Mouse (Mus musculus) hindbrain, embryonic 14.5 days (tissue): ENCODE measurements at regions not wholly inside any gene's neighbourhood (a gene's known extent, or its start where the extent isn't known, plus 50 kb on each side); places are given as distances from the start of the nearest gene placed in this dataset.
A peak's percentile ranks its signal among the peaks of the same experiment; 100 is the strongest.

Source experiments
- ATAC-seq: fragments of 200-750 bp; cut with Nextera tagmentation; 2 replicates; pipeline ENCODE4 v1.8.0; 2017; ENCODE audit warnings: moderate number of reproducible peaks, mild to moderate bottlenecking, moderate TSS enrichment, moderate library complexity; ENCODE audit not compliant: low FRiP score
- DNase-seq: peaks from one replicate; pipeline ENCODE4 v3.0.0-alpha.2; 2015; ENCODE audit warnings: low spot score
- H3K27ac ChIP-seq: fragments of 300-500 bp; sonication (generic); 2 replicates; pipeline ENCODE4 v1.5.1; 2014; ENCODE audit warnings: mild to moderate bottlenecking, moderate library complexity
- H3K27me3 ChIP-seq: fragments of 300-500 bp; sonication (generic); 2 replicates; pipeline ENCODE4 v1.6.1; 2014; ENCODE audit warnings: mild to moderate bottlenecking, low read length, mixed read lengths; ENCODE audit not compliant: control insufficient read depth, insufficient read depth
- H3K36me3 ChIP-seq: fragments of 300-500 bp; sonication (generic); replicated peaks from 2 replicates; pipeline ENCODE4 v1.6.1; 2014; ENCODE audit not compliant: control insufficient read depth, insufficient read depth
- H3K4me1 ChIP-seq: fragments of 300-500 bp; sonication (generic); replicated peaks from 2 replicates; pipeline ENCODE4 v1.6.1; 2014; ENCODE audit warnings: antibody characterized with exemption, low read length, mixed read lengths; ENCODE audit not compliant: control insufficient read depth, insufficient read depth
- H3K4me2 ChIP-seq: fragments of 300-500 bp; sonication (generic); replicated peaks from 2 replicates; pipeline ENCODE4 v1.6.1; 2014; ENCODE audit warnings: mild to moderate bottlenecking, moderate library complexity
- H3K4me3 ChIP-seq: fragments of 300-500 bp; sonication (generic); replicated peaks from 2 replicates; pipeline ENCODE4 v1.5.1; 2014; ENCODE audit warnings: mild to moderate bottlenecking, low read length
- H3K9ac ChIP-seq: fragments of 300-500 bp; sonication (generic); 2 replicates; pipeline ENCODE4 v1.6.1; 2014
- H3K9me3 ChIP-seq: fragments of 300-500 bp; sonication (generic); 2 replicates; pipeline ENCODE4 v1.6.1; 2016; ENCODE audit warnings: low read length; ENCODE audit not compliant: control insufficient read depth
- WGBS: fragments of 180-500 bp; shearing (Covaris S2); extraction: QIAGEN DNeasy Blood & Tissue Kit; methylation state at CpG from one replicate; pipeline ENCODE4 v1.1.7; 2014; 5-methylcytosine and 5-hydroxymethylcytosine counted together

DNA sequence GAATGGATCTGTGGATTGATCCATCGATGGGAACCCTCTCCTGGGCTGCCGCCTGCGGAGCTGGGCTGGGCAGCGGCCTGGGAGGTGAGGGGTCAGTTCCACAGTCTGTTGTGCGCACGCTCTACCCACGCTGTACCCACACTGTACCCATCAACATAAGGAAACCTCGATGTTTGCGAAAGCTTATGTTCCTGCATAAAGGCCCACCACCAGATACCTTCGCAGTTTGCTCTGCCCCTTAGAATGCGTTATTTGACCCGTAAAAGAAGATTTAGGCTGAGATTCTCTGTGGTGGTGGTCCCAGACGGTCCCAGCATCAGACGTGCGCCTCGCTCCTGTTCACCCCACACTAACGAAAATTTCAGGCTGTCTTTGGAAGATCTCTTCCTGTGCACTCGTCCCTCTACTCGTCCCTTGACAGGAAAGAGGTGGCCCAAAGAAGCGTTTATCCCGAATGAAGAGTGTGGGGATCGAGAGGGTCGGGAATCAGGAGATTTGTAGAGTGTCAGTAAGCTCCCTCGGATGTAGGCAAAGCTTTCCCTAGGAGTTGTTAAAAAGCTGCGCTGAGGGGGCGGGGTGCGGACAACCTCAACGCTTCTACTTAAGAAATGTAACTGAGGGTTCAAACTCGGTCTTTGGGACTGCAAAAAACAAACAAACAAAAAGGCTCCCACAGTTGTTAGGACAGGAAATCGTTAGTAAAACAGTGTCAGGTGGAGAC, 123.9 kb downstream of the Tmem161b start:
- Histone ChIP-seq H3K4me1 (peaks cover 49% of the 10 kb centered on the region), H3K36me3 (no peaks in the 10 kb centered on the region), H3K27ac (peak overlapping the region; percentile 99), H3K9me3 (no peaks in the 10 kb centered on the region), H3K27me3 (no peaks in the 10 kb centered on the region), H3K4me2 (peak overlapping the region; percentile 94), H3K9ac (peak overlapping the region; percentile 80), H3K4me3 (peak overlapping the region; percentile 16)
- 2% methylated on average over 30 of the region's 30 CpGs for WGBS
- DNase-seq (peak; percentile 64), ATAC-seq (no peak)

DNA sequence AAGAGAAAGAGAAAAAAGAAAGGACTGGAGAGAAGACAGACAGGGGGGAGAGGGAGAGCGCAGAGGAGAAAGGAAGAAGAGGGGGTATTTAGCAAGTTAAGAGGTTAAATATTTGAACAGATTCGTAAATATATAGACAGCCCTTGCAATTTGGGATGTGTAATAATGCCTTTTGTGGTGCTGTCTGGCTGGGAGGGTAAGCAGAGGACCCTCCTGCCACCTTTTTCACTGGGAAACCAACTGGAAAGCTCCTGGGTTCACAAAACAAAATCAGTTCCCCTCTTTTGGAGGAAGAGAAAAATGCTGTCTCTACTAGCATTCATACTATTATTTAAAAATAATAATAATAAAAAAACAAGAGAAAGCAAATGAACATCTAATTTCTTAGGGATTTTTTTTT, 124.5 kb downstream of the Tmem161b start:
- H3K9me3 ChIP-seq, result no peaks in the 10 kb centered on the region
- ATAC-seq, result no peak
- no peaks in the 10 kb centered on the region for H3K27me3 ChIP-seq
- peak; percentile 40 for DNase-seq
- WGBS, result 6% methylated on average over 2 of the region's 2 CpGs
- H3K4me2 ChIP-seq, result peak overlapping the region; percentile 94
- no peaks in the 10 kb centered on the region for H3K36me3 ChIP-seq
- H3K9ac ChIP-seq, result peak overlapping the region; percentile 80
- H3K4me1 ChIP-seq, result peaks cover 51% of the 10 kb centered on the region
- peak overlapping the region; percentile 99 for H3K27ac ChIP-seq
- peak overlapping the region; percentile 45 for H3K4me3 ChIP-seq

DNA sequence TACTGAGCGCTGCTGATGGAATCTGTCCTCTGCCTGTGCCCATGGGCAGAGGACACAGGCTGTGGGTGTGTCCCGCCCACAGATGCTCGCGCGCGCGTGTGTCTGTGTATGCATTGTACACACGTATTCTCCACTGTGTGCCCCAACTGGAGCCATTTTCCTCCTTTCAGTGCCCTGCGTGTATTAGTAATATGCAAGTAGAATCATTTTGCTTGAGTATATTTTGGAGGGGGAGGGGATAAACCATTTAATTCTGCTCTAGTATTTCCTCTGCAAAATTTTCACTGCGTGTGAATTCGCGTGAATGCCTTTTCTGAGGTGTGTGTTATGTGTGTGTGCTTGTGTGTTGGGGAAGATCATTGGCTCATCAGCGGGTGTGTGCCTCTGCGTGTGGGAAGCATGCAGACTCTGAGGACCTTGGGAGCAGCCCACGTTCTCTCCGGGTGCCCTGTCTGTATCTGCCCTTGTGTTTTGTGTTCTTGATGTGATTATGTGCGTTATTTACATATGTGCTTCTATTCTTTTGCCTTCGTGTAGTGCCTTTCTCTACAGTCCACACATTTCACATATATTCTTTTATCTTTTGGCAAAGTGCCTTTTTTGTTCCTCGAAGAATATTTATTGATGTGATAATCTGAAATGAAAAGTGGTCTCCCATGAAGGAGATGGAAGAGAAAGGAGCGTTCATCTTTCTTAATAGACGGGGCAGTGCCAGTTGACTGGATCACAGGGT, 125.3 kb downstream of the Tmem161b start:
- H3K4me2 ChIP-seq, result peak overlapping the region; percentile 94
- H3K27ac ChIP-seq, result peak overlapping the region; percentile 99
- H3K4me1 ChIP-seq, result peaks cover 51% of the 10 kb centered on the region
- H3K9me3 ChIP-seq, result no peaks in the 10 kb centered on the region
- peak overlapping the region; percentile 80 for H3K9ac ChIP-seq
- WGBS, result under 1% methylated on average over 21 of the region's 21 CpGs
- ATAC-seq, result peak; percentile 39
- H3K27me3 ChIP-seq, result no peaks in the 10 kb centered on the region
- peak; percentile 72 for DNase-seq
- H3K4me3 ChIP-seq, result peak overlapping the region; percentile 45
- no peaks in the 10 kb centered on the region for H3K36me3 ChIP-seq

DNA sequence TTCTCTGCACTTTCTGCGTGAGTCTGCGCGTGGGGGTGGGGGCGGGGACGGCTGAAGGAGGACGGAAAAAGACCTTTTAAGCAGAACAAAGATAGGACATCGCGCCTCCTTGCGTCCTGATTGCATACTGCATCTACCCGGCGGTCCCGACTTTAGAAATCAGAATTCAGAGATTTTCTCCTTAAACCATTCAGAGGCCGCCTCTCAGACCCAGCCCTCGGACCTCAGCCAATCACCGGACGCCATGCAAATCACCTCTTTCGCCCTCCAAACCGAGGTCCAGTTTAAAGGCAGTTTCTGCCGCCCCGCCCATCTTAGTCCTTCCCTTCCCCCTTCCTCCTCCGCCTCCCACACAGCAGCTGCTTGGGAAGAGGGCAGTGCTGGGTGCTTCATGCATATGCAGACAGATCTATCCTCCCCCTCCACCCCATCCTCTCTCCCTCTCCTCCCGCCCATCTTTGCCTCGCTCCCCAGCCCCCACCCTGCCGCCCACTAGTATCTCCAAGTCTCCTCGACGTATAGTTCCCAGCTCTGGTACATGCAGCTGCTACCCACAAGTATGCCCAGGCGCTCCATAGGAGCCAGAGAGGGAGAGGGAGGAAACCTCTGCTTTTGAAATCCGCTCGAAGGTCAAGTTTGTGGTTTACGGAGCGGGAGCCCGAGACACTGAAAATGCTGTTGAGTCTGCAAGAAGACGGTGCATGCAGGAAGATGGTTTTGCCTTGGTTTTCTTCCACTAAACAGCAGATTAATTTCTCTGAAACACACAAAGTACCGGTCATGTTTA, 126.0 kb downstream of the Tmem161b start:
- Histone ChIP-seq H3K36me3 (no peaks in the 10 kb centered on the region), H3K4me1 (peaks cover 51% of the 10 kb centered on the region)
- under 1% methylated on average over 33 of the region's 34 CpGs for WGBS

DNA sequence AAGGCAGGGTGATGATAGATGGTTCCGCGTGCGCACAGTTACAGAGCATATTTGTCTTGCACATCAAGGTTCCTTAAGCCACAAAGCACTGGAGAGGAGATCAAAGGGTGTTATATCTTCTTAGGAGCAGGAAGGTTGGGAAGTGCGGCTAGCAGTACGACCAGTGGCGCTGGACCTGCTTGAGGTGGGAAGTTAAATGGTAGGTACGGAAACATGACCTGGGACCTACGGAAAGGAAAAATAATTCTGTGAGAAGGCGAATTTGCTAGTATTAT, 126.5 kb downstream of the Tmem161b start:
- Histone ChIP-seq H3K4me2 (peak overlapping the region; percentile 94), H3K4me3 (peak overlapping the region; percentile 45), H3K27ac (peak overlapping the region; percentile 99), H3K9ac (peak overlapping the region; percentile 90), H3K9me3 (no peaks in the 10 kb centered on the region), H3K27me3 (no peaks in the 10 kb centered on the region), H3K4me1 (peaks cover 47% of the 10 kb centered on the region), H3K36me3 (no peaks in the 10 kb centered on the region)
- DNase-seq, result no peak
- ATAC-seq, result no peak
- WGBS, result 0% methylated on average over 9 of the region's 9 CpGs

More for the DNA sequence above, 126.0 kb downstream of the Tmem161b start:
- Histone ChIP-seq H3K27ac (peak overlapping the region; percentile 99), H3K9ac (peak overlapping the region; percentile 90), H3K9me3 (no peaks in the 10 kb centered on the region), H3K4me2 (peak overlapping the region; percentile 94), H3K4me3 (peak overlapping the region; percentile 45), H3K27me3 (no peaks in the 10 kb centered on the region)
- ATAC-seq, result peak; percentile 97
- peak; percentile 99 for DNase-seq

DNA sequence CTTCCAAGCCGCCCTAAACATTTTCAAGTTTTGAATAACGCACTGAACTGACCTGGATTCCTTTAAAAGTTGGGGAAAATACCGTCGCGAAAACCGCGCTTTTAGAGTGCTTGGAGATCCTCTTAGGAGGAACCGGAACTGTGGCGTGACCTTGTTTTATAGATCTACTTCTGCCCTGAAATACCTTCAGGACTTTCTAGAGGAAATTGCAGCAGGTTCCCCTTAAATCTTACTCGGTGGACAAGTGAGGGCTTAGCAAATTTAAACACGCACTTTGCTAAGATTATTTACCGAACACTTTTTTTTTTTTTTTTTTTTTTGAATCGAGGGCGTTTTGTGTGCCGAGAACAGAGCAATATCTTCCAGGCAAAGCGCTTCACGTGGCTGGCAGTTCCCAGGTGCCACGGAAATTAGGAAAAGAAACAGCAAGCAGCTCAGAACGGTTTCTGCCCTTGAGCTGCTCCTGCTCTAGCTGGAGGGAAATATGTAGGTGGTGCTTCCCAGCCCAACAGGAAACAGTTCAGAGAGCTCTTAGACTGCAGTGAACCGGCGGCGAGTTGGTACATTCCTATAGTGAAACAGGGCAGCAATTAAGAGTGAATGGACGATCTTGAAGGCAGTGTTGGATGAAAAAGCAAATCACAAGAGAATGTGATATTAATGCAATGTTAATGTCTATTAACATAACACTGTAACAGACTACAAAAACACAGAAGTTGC, 127.1 kb downstream of the Tmem161b start:
- H3K27ac ChIP-seq, result peak overlapping the region; percentile 99
- no peaks in the 10 kb centered on the region for H3K9me3 ChIP-seq
- ATAC-seq (no peak), DNase-seq (peak; percentile 71)
- H3K4me3 ChIP-seq, result peak overlapping the region; percentile 45
- H3K9ac ChIP-seq, result peak overlapping the region; percentile 90
- no peaks in the 10 kb centered on the region for H3K36me3 ChIP-seq
- WGBS, result 1% methylated on average over 23 of the region's 23 CpGs
- H3K27me3 ChIP-seq, result no peaks in the 10 kb centered on the region
- peaks cover 41% of the 10 kb centered on the region for H3K4me1 ChIP-seq
- peak overlapping the region; percentile 94 for H3K4me2 ChIP-seq

DNA sequence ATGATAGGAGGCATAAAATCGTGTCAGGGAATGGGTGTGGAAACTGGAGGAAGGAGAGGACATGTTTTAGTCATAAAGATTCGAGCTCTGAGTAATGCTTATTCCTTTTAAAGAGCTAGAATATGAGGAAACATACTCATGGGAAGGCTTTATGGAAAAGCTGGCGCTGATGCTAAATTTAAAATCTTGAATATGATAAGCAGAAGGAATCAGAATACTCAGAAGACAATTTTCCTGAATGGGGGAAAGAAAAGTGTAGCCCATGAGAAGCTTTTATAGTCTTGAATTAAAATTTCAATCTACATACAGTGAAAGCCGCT, 127.6 kb downstream of the Tmem161b start:
- ATAC-seq, result no peak
- no peak for DNase-seq
- Histone ChIP-seq H3K4me1 (peaks cover 38% of the 10 kb centered on the region), H3K9ac (peak overlapping the region; percentile 90), H3K4me3 (peak overlapping the region; percentile 45), H3K27me3 (no peaks in the 10 kb centered on the region), H3K27ac (peak overlapping the region; percentile 99), H3K9me3 (no peaks in the 10 kb centered on the region), H3K4me2 (peak overlapping the region; percentile 94), H3K36me3 (no peaks in the 10 kb centered on the region)
- WGBS, result 23% methylated on average over 4 of the region's 4 CpGs

DNA sequence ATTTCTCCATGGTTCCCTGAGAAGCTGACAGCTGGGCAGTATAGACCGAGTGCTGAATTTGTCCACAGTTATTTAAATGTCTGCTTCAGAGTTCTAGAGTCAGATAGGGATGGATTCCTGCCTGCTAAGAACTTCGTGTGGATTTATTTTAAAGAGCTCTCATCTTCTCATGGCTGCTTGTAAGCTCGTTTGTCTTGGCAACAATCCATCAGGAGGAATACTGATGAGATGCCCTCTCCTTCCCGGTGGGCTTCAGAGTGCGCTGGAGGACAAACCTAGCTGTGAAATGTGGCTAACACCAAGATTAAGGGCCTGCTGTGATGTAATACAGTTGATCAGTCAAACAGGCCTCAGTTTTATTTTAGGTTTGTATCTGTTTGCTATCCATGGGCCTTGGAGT, 128.7 kb downstream of the Tmem161b start:
- DNase-seq (no peak), ATAC-seq (no peak)
- WGBS, result 35% methylated on average over 5 of the region's 5 CpGs
- Histone ChIP-seq H3K9ac (no peak overlapping the region), H3K4me3 (no peak overlapping the region), H3K4me2 (peak overlapping the region; percentile 94; the same call in 1 of the 2 replicates), H3K27ac (peak overlapping the region; percentile 99), H3K36me3 (no peaks in the 10 kb centered on the region), H3K4me1 (peaks cover 28% of the 10 kb centered on the region), H3K9me3 (no peaks in the 10 kb centered on the region), H3K27me3 (no peaks in the 10 kb centered on the region)

DNA sequence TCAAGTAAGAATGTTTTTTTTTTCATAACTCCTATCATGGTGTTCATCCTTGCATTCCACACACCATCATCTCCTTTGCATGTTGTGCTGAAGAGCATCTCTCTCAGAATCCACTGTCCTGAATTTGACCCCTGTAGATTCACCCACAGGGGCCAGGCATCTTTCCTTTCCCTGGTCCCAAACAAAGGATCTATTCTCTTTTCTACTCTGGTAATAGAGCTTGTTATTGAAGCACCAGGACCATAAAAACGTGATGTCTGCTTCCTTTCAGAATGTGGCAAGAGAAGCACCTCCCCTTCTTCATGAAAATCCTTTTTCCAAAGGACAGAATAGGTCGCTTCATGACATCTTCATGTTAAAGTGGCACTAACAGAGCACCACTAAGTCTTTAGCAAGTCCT, 134.4 kb downstream of the Tmem161b start:
- Histone ChIP-seq H3K4me1 (no peaks in the 10 kb centered on the region), H3K9me3 (no peaks in the 10 kb centered on the region), H3K9ac (no peak overlapping the region), H3K27ac (no peak overlapping the region), H3K36me3 (no peaks in the 10 kb centered on the region), H3K4me2 (no peak overlapping the region), H3K27me3 (no peaks in the 10 kb centered on the region), H3K4me3 (no peak overlapping the region)
- WGBS, result 15% methylated on average over 2 of the region's 2 CpGs
- no peak for DNase-seq
- no peak for ATAC-seq
